ENCODE assay signal across 8 mouse cellular contexts in genomic region chr10:91082550-91083392, GRCm38 (mm10). TPM values are rescaled to one million over a fixed set of nuclear protein-coding genes. Genes with fewer than 3 reads are reported as not detected.
DNase-seq lines count a peak whose midpoint lies in the region; ATAC-seq and TF ChIP-seq lines count a peak whose summit lies in the region.

Gene Apaf1, minus strand, starts transcription at chr10:91082770.
Gene Ikbip, plus strand, starts transcription at chr10:91082940.

- no peak for TF ChIP-seq CTCF in cortical plate, adult 2 months (IDR thresholded peaks at IDR 0.05; ENCODE audit: extremely low read depth, insufficient read depth, low read length)

- no peaks in the 10 kb centered on the region for H3K27me3 ChIP-seq in megakaryocyte, embryonic 14.5 days (replicated peaks)

- peak; percentile 100 for DNase-seq in gastrocnemius, adult 8-10 months (ENCODE audit: low spot score in 2 of 2)
- DNase-seq in hindlimb bud, embryonic 11.5 days (ENCODE audit: extremely low spot score, low read depth, low spot score) = peak; percentile 90
- peak; percentile 98 to 99 for DNase-seq in left cerebral cortex, adult 8-10 months (ENCODE audit: low spot score in 2 of 2)
- DNase-seq in right cerebral cortex, postnatal 10 days (ENCODE audit: low spot score in 2 of 2) = peak; percentile 99 to 100
- peak; percentile 100 for DNase-seq in urinary bladder, postnatal 25 days (ENCODE audit: low spot score)

- H3K36me3 ChIP-seq in megakaryocyte, embryonic 14.5 days (replicated peaks; ENCODE audit: low read length) = peaks cover 31% of the 10 kb centered on the region

- H3K27ac ChIP-seq in cortical plate, adult 2 months (ENCODE audit: insufficient read depth, low read length) = no peak within 1 kb of the TSS

- H3K9me3 ChIP-seq in megakaryocyte, embryonic 14.5 days = no peaks in the 10 kb centered on the region

- peak; percentile 55; the same call in 1 of the 2 replicates for TF ChIP-seq POLR2A in cortical plate, adult 2 months (IDR thresholded peaks at IDR 0.05; ENCODE audit: extremely low read depth, insufficient read depth, low read length)

- H3K4me3 ChIP-seq in cortical plate, adult 2 months (ENCODE audit: insufficient read depth, low read length) = peak within 1 kb of the TSS; percentile 91
- H3K4me3 ChIP-seq in megakaryocyte, embryonic 14.5 days (replicated peaks) = peak within 1 kb of the TSS; percentile 96

- no peaks in the 10 kb centered on the region for H3K4me1 ChIP-seq in cortical plate, adult 2 months (ENCODE audit: control insufficient read depth, insufficient read depth, low read length)
- H3K4me1 ChIP-seq in megakaryocyte, embryonic 14.5 days = peaks cover 23% of the 10 kb centered on the region

- ATAC-seq in activated CD4-positive, CD25-positive, alpha-beta regulatory T cell, adult 4 months = peak; percentile 86

RNA-seq across cellular contexts. Expression of gene Apaf1, which starts in this region (rescaled TPM):
- 10 to 100 TPM; 12.1 to 18.2 TPM for polyA plus RNA-seq in activated CD4-positive, CD25-positive, alpha-beta regulatory T cell, adult 4 months (2017; shearing (Covaris generic))
- polyA plus RNA-seq in cortical plate, adult 2 months (2012; rRNA removed) = 8.3 and 9.3 TPM in 2 replicates
- total RNA-seq in gastrocnemius, adult 8-10 months (2022) = 1 to 10 TPM in 3 of 4 experiments, under 1 TPM in 1; 0.87 to 2.0 (median 1.7) TPM
- total RNA-seq in left cerebral cortex, adult 8-10 months (2022) = 10 to 100 TPM; 10.6 to 12.7 (median 11.9) TPM
- 2.9 and 5.1 TPM in 2 replicates for polyA plus RNA-seq in megakaryocyte, embryonic 14.5 days (2012; ENCODE audit: insufficient read depth, low replicate concordance)

RNA-seq across cellular contexts. Expression of gene Ikbip, which starts in this region (rescaled TPM):
- polyA plus RNA-seq in activated CD4-positive, CD25-positive, alpha-beta regulatory T cell, adult 4 months (2017; shearing (Covaris generic)) = 1 to 10 TPM; 4.3 to 4.8 TPM
- 10.4 and 12.1 TPM in 2 replicates for polyA plus RNA-seq in cortical plate, adult 2 months (2012; rRNA removed)
- total RNA-seq in gastrocnemius, adult 8-10 months (2022) = 10 to 100 TPM in 2 of 4 experiments, 1 to 10 TPM in 2; 9.1 to 11.1 (median 10.4) TPM
- total RNA-seq in left cerebral cortex, adult 8-10 months (2022) = 10 to 100 TPM; 11.5 to 19.7 (median 15.6) TPM
- polyA plus RNA-seq in megakaryocyte, embryonic 14.5 days (2012; ENCODE audit: insufficient read depth, low replicate concordance) = 5.3 and 7.9 TPM in 2 replicates
